In genomic region chr1:161748138-161748537, GRCm38 (mm10) we compare ENCODE assay signal across 9 mouse cellular contexts. TPM values are rescaled to one million over a fixed set of nuclear protein-coding genes. Genes with fewer than 3 reads are reported as not detected.
DNase-seq lines count a peak whose midpoint lies in the region; ATAC-seq and TF ChIP-seq lines count a peak whose summit lies in the region.
"Had no signal": no experiment of that assay in that cellular context is flagged by ENCODE, and none has a peak within 500 bp of the region (broad histone marks: within the 10 kb centered on the region; RNA-seq: fewer than 3 reads in every experiment).

No protein-coding gene starts in this region.

- no peaks in the 10 kb centered on the region for H3K4me1 ChIP-seq in forebrain, embryonic 11.5 days (replicated peaks; ENCODE audit: control insufficient read depth, insufficient read depth, low read length)
- no peaks in the 10 kb centered on the region for H3K4me1 ChIP-seq in forebrain, embryonic 16.5 days (replicated peaks; ENCODE audit: control insufficient read depth, insufficient read depth, low read length)
- no peaks in the 10 kb centered on the region for H3K4me1 ChIP-seq in embryonic fibroblast, embryonic 13.5 days (ENCODE audit: control insufficient read depth, insufficient read depth, low read length)
- H3K4me1 ChIP-seq in lung, adult 2 months (ENCODE audit: control insufficient read depth, insufficient read depth, low read length) = no peaks in the 10 kb centered on the region

- H3K9ac ChIP-seq in forebrain, embryonic 11.5 days (ENCODE audit: low read length) = no peak overlapping the region
- H3K9ac ChIP-seq in forebrain, embryonic 16.5 days (replicated peaks; ENCODE audit: low read depth, low read length) = no peak overlapping the region

- no peaks in the 10 kb centered on the region for H3K27me3 ChIP-seq in forebrain, embryonic 11.5 days (ENCODE audit: control insufficient read depth, insufficient read depth, low read length)
- no peaks in the 10 kb centered on the region for H3K27me3 ChIP-seq in forebrain, embryonic 16.5 days (replicated peaks; ENCODE audit: control insufficient read depth, insufficient read depth, low read length)

- H3K36me3 ChIP-seq in forebrain, embryonic 11.5 days (ENCODE audit: control insufficient read depth, insufficient read depth, low read length) = no peaks in the 10 kb centered on the region
- H3K36me3 ChIP-seq in forebrain, embryonic 16.5 days (ENCODE audit: control insufficient read depth, insufficient read depth) = no peaks in the 10 kb centered on the region

- no peak overlapping the region for H3K4me2 ChIP-seq in forebrain, embryonic 11.5 days (ENCODE audit: low read depth, low read length, severe bottlenecking)
- no peak overlapping the region for H3K4me2 ChIP-seq in forebrain, embryonic 16.5 days (ENCODE audit: low read length)

- no peak for ATAC-seq in forebrain, embryonic 11.5 days (replicated peaks; ENCODE audit: low FRiP score)
- ATAC-seq in forebrain, embryonic 16.5 days = no peak

- H3K27ac ChIP-seq in forebrain, embryonic 11.5 days (ENCODE audit: low read depth, low read length) = no peak overlapping the region
- no peak overlapping the region for H3K27ac ChIP-seq in forebrain, embryonic 16.5 days (ENCODE audit: low read length)
- no peak overlapping the region for H3K27ac ChIP-seq in embryonic fibroblast, embryonic 13.5 days (ENCODE audit: insufficient read depth, low read length)

- H3K4me3 ChIP-seq in forebrain, embryonic 11.5 days (ENCODE audit: low read depth, low read length) = no peak overlapping the region
- H3K4me3 ChIP-seq in forebrain, embryonic 16.5 days (replicated peaks; ENCODE audit: low read length) = no peak overlapping the region
- H3K4me3 ChIP-seq in embryonic fibroblast, embryonic 13.5 days (ENCODE audit: insufficient read depth, low read length) = no peak overlapping the region
- no peak overlapping the region for H3K4me3 ChIP-seq in lung, adult 2 months (replicated peaks; ENCODE audit: extremely low read depth, low read depth, low read length)

- peak; percentile 57 for DNase-seq in forebrain, embryonic 11.5 days (ENCODE audit: low spot score)
- DNase-seq in 416B (ENCODE audit: low read depth) = peak; percentile 84
- DNase-seq in adrenal gland, adult (ENCODE audit: inconsistent age in 2 of 2, low spot score in 1 of 2) = peak; percentile 53 to 88
- DNase-seq in kidney, postnatal 25 days = peak; percentile 42 to 62
- peak; percentile 54 for DNase-seq in lung, adult 2 months
- peak; percentile 18 for DNase-seq in right cerebral cortex, postnatal 25 days

- TF ChIP-seq CTCF in embryonic fibroblast, embryonic 13.5 days (IDR thresholded peaks at IDR 0.05; ENCODE audit: borderline replicate concordance, insufficient read depth, low read length) = peak; percentile 33; the same call in 1 of the 2 replicates
- peak; percentile 47 for TF ChIP-seq CTCF in lung, adult 2 months (IDR thresholded peaks at IDR 0.05; ENCODE audit: insufficient read depth, low read length)

- WGBS in forebrain, embryonic 11.5 days = 55% methylated on average over 8 of the region's 8 CpGs
- 58% methylated on average over 8 of the region's 8 CpGs for WGBS in forebrain, embryonic 16.5 days
- 24% methylated on average over 8 of the region's 8 CpGs for WGBS in lung, adult 2 months

- no peak for TF ChIP-seq POLR2A in embryonic fibroblast, embryonic 13.5 days (IDR thresholded peaks at IDR 0.05; ENCODE audit: low read depth, low read length)
- no peak for TF ChIP-seq POLR2A in lung, adult 2 months (IDR thresholded peaks at IDR 0.05; ENCODE audit: borderline replicate concordance, extremely low read depth, low read depth, low read length)

- H3K9me3 ChIP-seq in forebrain, embryonic 11.5 days (ENCODE audit: control insufficient read depth, low read length) = no peaks in the 10 kb centered on the region
- no peaks in the 10 kb centered on the region for H3K9me3 ChIP-seq in forebrain, embryonic 16.5 days (ENCODE audit: control insufficient read depth, low read length)

RNA-seq across cellular contexts. Expression of gene Fasl, which starts 40.2 kb away (rescaled TPM):
- polyA plus RNA-seq in forebrain, embryonic 11.5 days (2014; fragmentation: Nextera tagmentation; extraction: Ambion mirVana) = 0.19 TPM in 1 of 2 replicates, not detected in the other
- 0.22 TPM in 1 of 2 replicates, not detected in the other for polyA plus RNA-seq in forebrain, embryonic 16.5 days (2015; fragmentation: Nextera tagmentation; extraction: Ambion mirVana)
- not detected in 2 replicates for polyA plus RNA-seq in embryonic fibroblast, embryonic 13.5 days (2011; ENCODE audit: insufficient read length, low read depth, missing spikeins)
- polyA plus RNA-seq in lung, adult 2 months (2012; rRNA removed) = 0.32 and 0.37 TPM in 2 replicates
- polyA plus RNA-seq: lung, embryonic 16.5 days had no signal

Comparison
In these comparisons a context has a peak if more than half of its experiments do, and no peak if none do; other contexts are left out.
1. DNase-seq: peak in every context shown above with its lines; median percentile 84 in 416B; 70 in adrenal gland, adult; 57 in forebrain, embryonic 11.5 days; 54 in lung, adult 2 months; 52 in kidney, postnatal 25 days; 18 in right cerebral cortex, postnatal 25 days.